10 mouse cellular contexts compared by ENCODE assay signal in genomic region chr7:133176256-133177178, GRCm38 (mm10). TPM values are rescaled to one million over a fixed set of nuclear protein-coding genes. Genes with fewer than 3 reads are reported as not detected.
A peak's percentile ranks its signal among the peaks of the same experiment; 100 is the strongest.
DNase-seq lines count a peak whose midpoint lies in the region; ATAC-seq and TF ChIP-seq lines count a peak whose summit lies in the region.
"Had no signal": no experiment of that assay in that cellular context is flagged by ENCODE, and none has a peak within 500 bp of the region (broad histone marks: within the 10 kb centered on the region; RNA-seq: fewer than 3 reads in every experiment).

No protein-coding gene starts in this region.

- no peaks in the 10 kb centered on the region for H3K27me3 ChIP-seq in hindbrain, postnatal 0 days (ENCODE audit: insufficient read depth, low read length)
- H3K27me3 ChIP-seq in hindbrain, embryonic 11.5 days (ENCODE audit: control insufficient read depth, insufficient read depth, low read length): no peaks in the 10 kb centered on the region
- H3K27me3 ChIP-seq: neural tube, embryonic 12.5 days had no signal

- no peaks in the 10 kb centered on the region for H3K36me3 ChIP-seq in hindbrain, postnatal 0 days (ENCODE audit: insufficient read depth, low read length)
- no peaks in the 10 kb centered on the region for H3K36me3 ChIP-seq in hindbrain, embryonic 11.5 days (ENCODE audit: control insufficient read depth, insufficient read depth, low read length)
- H3K36me3 ChIP-seq: neural tube, embryonic 12.5 days had no signal

- H3K4me3 ChIP-seq in hindbrain, postnatal 0 days (ENCODE audit: low read length): no peak overlapping the region
- no peak overlapping the region for H3K4me3 ChIP-seq in hindbrain, embryonic 11.5 days (ENCODE audit: low read depth, low read length)
- peak overlapping the region; percentile 39 for H3K4me3 ChIP-seq in gastrocnemius, adult 2 months
- H3K4me3 ChIP-seq: erythroblast, embryonic 14.5 days; neural tube, embryonic 12.5 days had no signal

- no peak for TF ChIP-seq CTCF in hindbrain, postnatal 0 days (IDR thresholded peaks at IDR 0.05; ENCODE audit: low read depth)
- no peak for TF ChIP-seq CTCF in gastrocnemius, adult 2 months (IDR thresholded peaks at IDR 0.05)

- peak; percentile 80 for ATAC-seq in hindbrain, postnatal 0 days
- no peak for ATAC-seq in hindbrain, embryonic 11.5 days (ENCODE audit: low FRiP score)

- H3K9me3 ChIP-seq in hindbrain, postnatal 0 days (ENCODE audit: low read length): no peaks in the 10 kb centered on the region
- H3K9me3 ChIP-seq in hindbrain, embryonic 11.5 days (ENCODE audit: control insufficient read depth, low read length): no peaks in the 10 kb centered on the region
- H3K9me3 ChIP-seq: neural tube, embryonic 12.5 days had no signal

- intact Hi-C loops in gastrocnemius, adult 2 months (cut with DNase I): no loop called here

- H3K4me2 ChIP-seq in hindbrain, postnatal 0 days (ENCODE audit: low read depth, low read length): no peak overlapping the region
- no peak overlapping the region for H3K4me2 ChIP-seq in hindbrain, embryonic 11.5 days (replicated peaks; ENCODE audit: low read depth, low read length)
- H3K4me2 ChIP-seq: neural tube, embryonic 12.5 days had no signal

- H3K9ac ChIP-seq in hindbrain, postnatal 0 days (replicated peaks; ENCODE audit: low read length): no peak overlapping the region
- no peak overlapping the region for H3K9ac ChIP-seq in hindbrain, embryonic 11.5 days (ENCODE audit: low read depth, low read length)
- H3K9ac ChIP-seq: neural tube, embryonic 12.5 days had no signal

- DNase-seq in hindbrain, postnatal 0 days (ENCODE audit: low spot score): peak; percentile 76
- DNase-seq in hindbrain, embryonic 11.5 days (ENCODE audit: low spot score): no peak
- peak; percentile 62 for DNase-seq in adrenal gland, postnatal 10 days
- peak; percentile 74 for DNase-seq in gastrocnemius, adult 2 months
- DNase-seq in kidney, postnatal 36 days: peak; percentile 16 to 35
- no peak for DNase-seq in frontal cortex, postnatal 10 days (ENCODE audit: low spot score in 2 of 2)
- no peak for DNase-seq in thymus, postnatal 14 days
- DNase-seq in yolk sac, embryonic 10.5 days (ENCODE audit: low spot score): no peak

- WGBS in hindbrain, postnatal 0 days: 43% methylated on average over 10 of the region's 10 CpGs
- WGBS in hindbrain, embryonic 11.5 days: 82% methylated on average over 10 of the region's 10 CpGs

- no peaks in the 10 kb centered on the region for H3K4me1 ChIP-seq in hindbrain, postnatal 0 days (ENCODE audit: insufficient read depth, low read length)
- H3K4me1 ChIP-seq in hindbrain, embryonic 11.5 days (replicated peaks; ENCODE audit: control insufficient read depth, insufficient read depth, low read length): no peaks in the 10 kb centered on the region
- H3K4me1 ChIP-seq: neural tube, embryonic 12.5 days had no signal

- no peak overlapping the region; the same call in 1 of the 2 replicates for H3K27ac ChIP-seq in hindbrain, postnatal 0 days
- no peak overlapping the region for H3K27ac ChIP-seq in hindbrain, embryonic 11.5 days (ENCODE audit: low read depth, low read length)
- peak overlapping the region; percentile 38 for H3K27ac ChIP-seq in gastrocnemius, adult 2 months
- H3K27ac ChIP-seq: neural tube, embryonic 12.5 days had no signal

RNA-seq across cellular contexts. Expression of gene Ctbp2, which starts 52.4 kb away (rescaled TPM):
- 89.0 and 105 TPM in 2 replicates for total RNA-seq in hindbrain, postnatal 0 days (2014; rRNA removed)
- polyA plus RNA-seq in hindbrain, postnatal 0 days (2015; fragmentation: Nextera tagmentation; extraction: Ambion mirVana): 39.6 and 40.6 TPM in 2 replicates
- 132 and 134 TPM in 2 replicates for polyA plus RNA-seq in hindbrain, embryonic 11.5 days (2014; fragmentation: Nextera tagmentation; extraction: Ambion mirVana)
- 10 to 100 TPM; 52.8 to 63.1 TPM for total RNA-seq in adrenal gland, postnatal 10 days (2021)
- 10 to 100 TPM; 18.7 to 23.0 TPM for total RNA-seq in gastrocnemius, adult 2 months (2021)

RNA-seq across cellular contexts. Expression of gene Fgfr2, which starts 53.4 kb away (rescaled TPM):
- 33.2 and 49.0 TPM in 2 replicates for total RNA-seq in hindbrain, postnatal 0 days (2014; rRNA removed)
- 17.3 and 17.5 TPM in 2 replicates for polyA plus RNA-seq in hindbrain, postnatal 0 days (2015; fragmentation: Nextera tagmentation; extraction: Ambion mirVana)
- 71.3 and 80.6 TPM in 2 replicates for polyA plus RNA-seq in hindbrain, embryonic 11.5 days (2014; fragmentation: Nextera tagmentation; extraction: Ambion mirVana)
- total RNA-seq in adrenal gland, postnatal 10 days (2021): 100 to 1,000 TPM; 128 to 169 TPM
- total RNA-seq in gastrocnemius, adult 2 months (2021): under 1 TPM; 0.15 to 0.33 TPM
- polyA plus RNA-seq: erythroblast, embryonic 14.5 days had no signal

Comparison
In these comparisons a context has a peak if more than half of its experiments do, and no peak if none do; other contexts are left out.
1. DNase-seq: peak in hindbrain, postnatal 0 days (single experiment), adrenal gland, postnatal 10 days (single experiment), gastrocnemius, adult 2 months (single experiment) and kidney, postnatal 36 days (2 of 2); none in hindbrain, embryonic 11.5 days (single experiment), frontal cortex, postnatal 10 days (0 of 2), thymus, postnatal 14 days (single experiment) and yolk sac, embryonic 10.5 days (single experiment).
2. RNA of gene Fgfr2, which starts 53.4 kb away (total RNA-seq): 128 to 169 TPM in adrenal gland, postnatal 10 days and 33.2 to 49.0 TPM in hindbrain, postnatal 0 days; 0.15 to 0.33 TPM in gastrocnemius, adult 2 months; every median in the first group is over 10 times any median in the second.